Mouse (Mus musculus): ENCODE data around the gene Gm49403. TPM values are rescaled to one million over a fixed set of nuclear protein-coding genes. Genes with fewer than 3 reads are reported as not detected.

Gene Gm49403
- total RNA-seq, 1 experiment, result not detected

DNA sequence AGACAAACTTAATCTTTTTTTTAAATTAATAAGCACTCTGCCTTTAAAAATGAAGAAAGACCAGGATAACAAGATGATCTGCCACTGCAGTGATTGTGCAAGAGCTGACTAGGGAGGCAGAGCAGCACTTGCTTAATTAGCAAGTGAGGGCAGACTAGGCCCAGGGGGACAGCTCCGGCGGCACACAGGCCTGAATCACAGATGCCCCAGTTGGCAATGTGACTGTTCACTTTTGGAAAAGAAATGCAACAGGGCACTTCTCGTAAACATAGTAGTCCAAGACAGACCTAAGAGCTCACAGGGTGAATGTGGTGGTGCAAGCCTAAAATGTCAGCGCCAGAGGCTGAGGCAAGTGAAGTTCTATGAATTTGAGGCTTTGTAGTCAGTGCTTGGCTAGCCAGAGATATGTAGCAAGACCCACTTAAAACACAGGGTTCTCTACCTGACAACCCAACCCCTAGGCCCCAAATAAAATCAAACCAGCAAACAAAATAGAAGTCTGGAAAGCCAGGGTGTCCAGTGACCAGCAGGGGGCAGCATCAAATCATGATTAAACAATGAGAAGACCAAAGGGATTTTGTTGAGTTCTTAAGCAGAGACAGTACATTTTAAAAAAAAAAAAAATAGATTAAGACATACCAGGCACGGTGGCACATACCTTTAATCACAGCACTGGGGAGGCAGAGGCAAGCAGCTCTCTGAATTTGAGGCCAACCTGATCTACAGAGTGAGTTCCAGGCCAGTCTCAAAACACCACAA is 39.2 kb upstream of the Gm49403 start:
- Histone ChIP-seq H3K4me3 (ENCODE audit: insufficient read depth in 1 of 2, low read depth in 1 of 2, low read length in 2 of 2, poor library complexity in 1 of 2, severe bottlenecking in 1 of 2) (no peak overlapping the region), H3K4me1 (ENCODE audit: control insufficient read depth in 2 of 2, insufficient read depth in 2 of 2, low read length in 2 of 2, poor library complexity in 1 of 2) (peaks cover 0 to 18% of the 10 kb centered on the region in 2 experiments; a peak in 2 of 4 replicates), H3K9ac (ENCODE audit: insufficient read depth, low read depth, low read length, poor library complexity, severe bottlenecking) (no peak overlapping the region), H3K36me3 (ENCODE audit: control insufficient read depth, insufficient read depth, low read length, poor library complexity, severe bottlenecking) (peaks cover 8% of the 10 kb centered on the region; the same call in 1 of the 2 replicates), H3K27ac (ENCODE audit: insufficient read depth, low read depth, low read length, poor library complexity, severe bottlenecking) (no peak overlapping the region), H3K9me3 (ENCODE audit: control insufficient read depth, insufficient read depth, low read depth, low read length) (no peaks in the 10 kb centered on the region)
- DNase-seq (ENCODE audit: low read depth, low spot score), result peak; percentile 76
- in situ Hi-C loops (cut with MboI; ENCODE audit: low sequenced_read_pairs in 2 of 2, unreplicated experiment in 2 of 2), result no loop called here
- TF ChIP-seq MAFK (IDR thresholded peaks at IDR 0.05; ENCODE audit: insufficient read depth, low read depth, low read length) (no peak), ZNF384 (IDR thresholded peaks at IDR 0.05; ENCODE audit: low read depth, low read length) (peak; percentile 71)

DNA sequence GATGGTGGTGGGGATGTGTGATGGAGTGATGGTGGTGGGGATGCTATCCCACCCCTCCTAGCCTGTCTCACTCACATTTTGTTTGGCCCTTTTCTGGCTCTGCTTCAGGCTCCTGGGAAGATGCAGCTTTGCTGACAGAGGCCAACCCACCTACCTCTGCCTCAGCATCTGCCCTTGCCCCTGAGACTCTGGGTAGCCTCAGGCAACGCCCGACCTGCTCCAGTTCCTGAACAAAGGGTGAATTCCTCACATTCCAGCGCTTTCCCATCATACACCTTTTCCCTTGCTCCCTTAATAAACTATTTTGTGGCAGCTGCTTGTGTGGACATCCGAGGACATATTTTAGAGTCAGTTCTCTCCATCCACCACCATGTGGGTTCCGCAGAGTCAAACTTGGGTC is 35.4 kb upstream of the Gm49403 start:
- H3K27ac ChIP-seq (ENCODE audit: insufficient read depth, low read depth, low read length, poor library complexity, severe bottlenecking), result no peak overlapping the region
- TF ChIP-seq MAFK (IDR thresholded peaks at IDR 0.05; ENCODE audit: insufficient read depth, low read depth, low read length) (no peak), ZC3H11A (IDR thresholded peaks at IDR 0.05; ENCODE audit: borderline replicate concordance, low read depth, low read length) (no peak), HCFC1 (IDR thresholded peaks at IDR 0.05; ENCODE audit: borderline replicate concordance, insufficient read depth, low read length) (no peak), ZNF384 (IDR thresholded peaks at IDR 0.05; ENCODE audit: low read depth, low read length) (no peak), CHD2 (IDR thresholded peaks at IDR 0.05; ENCODE audit: low read depth, low read length) (no peak)
- H3K36me3 ChIP-seq (ENCODE audit: control insufficient read depth, insufficient read depth, low read length, poor library complexity, severe bottlenecking), result peaks cover 8% of the 10 kb centered on the region; the same call in 1 of the 2 replicates
- no peak overlapping the region for H3K4me3 ChIP-seq (ENCODE audit: insufficient read depth in 1 of 2, low read depth in 1 of 2, low read length in 2 of 2, poor library complexity in 1 of 2, severe bottlenecking in 1 of 2)
- H3K9me3 ChIP-seq (ENCODE audit: control insufficient read depth, insufficient read depth, low read depth, low read length), result no peaks in the 10 kb centered on the region
- in situ Hi-C loops (cut with MboI; ENCODE audit: low sequenced_read_pairs in 2 of 2, unreplicated experiment in 2 of 2), result no loop called here
- H3K9ac ChIP-seq (ENCODE audit: insufficient read depth, low read depth, low read length, poor library complexity, severe bottlenecking), result no peak overlapping the region
- H3K4me1 ChIP-seq (ENCODE audit: control insufficient read depth in 2 of 2, insufficient read depth in 2 of 2, low read length in 2 of 2, poor library complexity in 1 of 2), result peaks cover 5 to 18% of the 10 kb centered on the region in 2 experiments; a peak in 2 of 4 replicates
- DNase-seq (ENCODE audit: low read depth, low spot score), result no peak

DNA sequence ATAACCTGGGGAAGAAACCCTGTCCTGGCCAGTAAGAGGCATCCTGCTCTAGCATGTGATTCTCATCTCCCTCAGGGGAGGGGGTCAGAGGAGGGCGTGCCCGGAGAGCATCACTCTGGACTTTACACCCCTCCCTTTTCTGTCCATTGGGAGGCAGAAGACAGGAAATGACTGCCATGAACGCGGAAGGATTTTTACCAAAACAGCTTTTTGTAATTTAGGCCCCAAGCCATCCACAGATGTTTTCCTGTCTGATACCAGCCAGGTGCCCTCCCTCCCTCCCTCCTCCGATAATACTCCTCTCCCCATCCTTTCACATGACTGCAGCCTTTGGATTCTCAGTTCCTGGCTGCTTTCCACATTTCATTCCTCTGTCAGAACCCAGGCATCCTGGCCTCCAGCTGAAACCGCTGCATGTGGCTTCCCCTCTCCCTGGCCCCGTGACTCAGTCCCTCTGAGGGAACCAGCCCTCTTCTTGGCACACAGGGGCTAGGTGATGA is 33.3 kb upstream of the Gm49403 start, which contains the start of gene Lrrn4cl:
Gene Lrrn4cl (plus strand): TSS at position 367 of the 500 bp plus-strand sequence.
- Histone ChIP-seq H3K9me3 (ENCODE audit: control insufficient read depth, insufficient read depth, low read depth, low read length) (no peaks in the 10 kb centered on the region), H3K36me3 (ENCODE audit: control insufficient read depth, insufficient read depth, low read length, poor library complexity, severe bottlenecking) (peaks cover 8% of the 10 kb centered on the region; the same call in 1 of the 2 replicates), H3K9ac (ENCODE audit: insufficient read depth, low read depth, low read length, poor library complexity, severe bottlenecking) (peak within 1 kb of the TSS; percentile 17), H3K27ac (ENCODE audit: insufficient read depth, low read depth, low read length, poor library complexity, severe bottlenecking) (peak within 1 kb of the TSS; percentile 36; the same call in 1 of the 2 replicates), H3K4me3 (ENCODE audit: insufficient read depth in 1 of 2, low read depth in 1 of 2, low read length in 2 of 2, poor library complexity in 1 of 2, severe bottlenecking in 1 of 2) (peak within 1 kb of the TSS; percentile 29 to 48), H3K4me1 (ENCODE audit: control insufficient read depth in 2 of 2, insufficient read depth in 2 of 2, low read length in 2 of 2, poor library complexity in 1 of 2) (peaks cover 5 to 18% of the 10 kb centered on the region in 2 experiments; a peak in 2 of 4 replicates)
- DNase-seq (ENCODE audit: low read depth, low spot score), result no peak
- no peak for TF ChIP-seq HCFC1 (IDR thresholded peaks at IDR 0.05; ENCODE audit: borderline replicate concordance, insufficient read depth, low read length)
- TF ChIP-seq MAFK (IDR thresholded peaks at IDR 0.05; ENCODE audit: insufficient read depth, low read depth, low read length), result no peak
- TF ChIP-seq ZNF384 (IDR thresholded peaks at IDR 0.05; ENCODE audit: low read depth, low read length), result no peak
- no peak for TF ChIP-seq ZC3H11A (IDR thresholded peaks at IDR 0.05; ENCODE audit: borderline replicate concordance, low read depth, low read length)
- TF ChIP-seq CHD2 (IDR thresholded peaks at IDR 0.05; ENCODE audit: low read depth, low read length), result no peak
- in situ Hi-C loops (cut with MboI; ENCODE audit: low sequenced_read_pairs in 2 of 2, unreplicated experiment in 2 of 2), result loop anchor here (10.0 to 25.0 kb wide), 2 partner anchors 237 to 244 kb away; partner anchors contain the start of gene Scgb1a1 (in 1 of the 2)

DNA sequence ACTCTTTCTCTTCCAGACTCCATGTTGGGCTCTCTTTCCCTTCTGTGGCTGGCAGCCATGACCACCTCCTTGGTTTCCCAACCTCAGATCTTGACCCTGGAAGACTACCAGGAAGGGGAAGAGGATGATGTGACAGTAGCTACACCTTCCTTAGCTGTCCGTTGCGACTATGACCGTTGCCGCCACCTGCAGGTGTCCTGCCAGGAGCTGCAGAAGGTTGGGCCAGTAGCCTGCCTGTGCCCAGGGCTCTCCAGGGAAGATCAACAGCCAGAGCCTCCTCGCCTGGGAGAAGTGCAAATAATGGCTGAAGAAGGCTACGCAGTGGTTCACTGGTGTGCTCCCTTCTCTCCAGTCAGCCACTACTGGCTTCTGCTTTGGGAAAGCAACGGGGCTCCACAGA is 32.1 kb upstream of the Gm49403 start:
- Histone ChIP-seq H3K9me3 (ENCODE audit: control insufficient read depth, insufficient read depth, low read depth, low read length) (no peaks in the 10 kb centered on the region), H3K27ac (ENCODE audit: insufficient read depth, low read depth, low read length, poor library complexity, severe bottlenecking) (no peak overlapping the region), H3K9ac (ENCODE audit: insufficient read depth, low read depth, low read length, poor library complexity, severe bottlenecking) (no peak overlapping the region; the same call in 1 of the 2 replicates), H3K4me3 (ENCODE audit: insufficient read depth in 1 of 2, low read depth in 1 of 2, low read length in 2 of 2, poor library complexity in 1 of 2, severe bottlenecking in 1 of 2) (peak overlapping the region; percentile 29 to 40), H3K4me1 (ENCODE audit: control insufficient read depth in 2 of 2, insufficient read depth in 2 of 2, low read length in 2 of 2, poor library complexity in 1 of 2) (peaks cover 5 to 16% of the 10 kb centered on the region in 2 experiments; a peak in 2 of 4 replicates), H3K36me3 (ENCODE audit: control insufficient read depth, insufficient read depth, low read length, poor library complexity, severe bottlenecking) (0 out of 2 replicates have a peak, but pooled peaks cover 3% of the 10 kb centered on the region)
- TF ChIP-seq ZNF384 (IDR thresholded peaks at IDR 0.05; ENCODE audit: low read depth, low read length) (no peak), MAFK (IDR thresholded peaks at IDR 0.05; ENCODE audit: insufficient read depth, low read depth, low read length) (no peak), CHD2 (IDR thresholded peaks at IDR 0.05; ENCODE audit: low read depth, low read length) (no peak), HCFC1 (IDR thresholded peaks at IDR 0.05; ENCODE audit: borderline replicate concordance, insufficient read depth, low read length) (no peak), ZC3H11A (IDR thresholded peaks at IDR 0.05; ENCODE audit: borderline replicate concordance, low read depth, low read length) (no peak)
- no peak for DNase-seq (ENCODE audit: low read depth, low spot score)
- in situ Hi-C loops (cut with MboI; ENCODE audit: low sequenced_read_pairs in 2 of 2, unreplicated experiment in 2 of 2), result loop anchor here (10.0 to 25.0 kb wide), 2 partner anchors 236 to 243 kb away; partner anchors contain the start of gene Scgb1a1 (in 1 of the 2)

Data from ES-E14 (cell line).